Mouse (Mus musculus): ENCODE results near the gene Zcwpw1.
"Not testable (repeated sequence)": the region's sequence is repeated elsewhere in the genome, so short reads cannot be mapped to it uniquely, and the experiment has no call there.

Gene Zcwpw1

DNA sequence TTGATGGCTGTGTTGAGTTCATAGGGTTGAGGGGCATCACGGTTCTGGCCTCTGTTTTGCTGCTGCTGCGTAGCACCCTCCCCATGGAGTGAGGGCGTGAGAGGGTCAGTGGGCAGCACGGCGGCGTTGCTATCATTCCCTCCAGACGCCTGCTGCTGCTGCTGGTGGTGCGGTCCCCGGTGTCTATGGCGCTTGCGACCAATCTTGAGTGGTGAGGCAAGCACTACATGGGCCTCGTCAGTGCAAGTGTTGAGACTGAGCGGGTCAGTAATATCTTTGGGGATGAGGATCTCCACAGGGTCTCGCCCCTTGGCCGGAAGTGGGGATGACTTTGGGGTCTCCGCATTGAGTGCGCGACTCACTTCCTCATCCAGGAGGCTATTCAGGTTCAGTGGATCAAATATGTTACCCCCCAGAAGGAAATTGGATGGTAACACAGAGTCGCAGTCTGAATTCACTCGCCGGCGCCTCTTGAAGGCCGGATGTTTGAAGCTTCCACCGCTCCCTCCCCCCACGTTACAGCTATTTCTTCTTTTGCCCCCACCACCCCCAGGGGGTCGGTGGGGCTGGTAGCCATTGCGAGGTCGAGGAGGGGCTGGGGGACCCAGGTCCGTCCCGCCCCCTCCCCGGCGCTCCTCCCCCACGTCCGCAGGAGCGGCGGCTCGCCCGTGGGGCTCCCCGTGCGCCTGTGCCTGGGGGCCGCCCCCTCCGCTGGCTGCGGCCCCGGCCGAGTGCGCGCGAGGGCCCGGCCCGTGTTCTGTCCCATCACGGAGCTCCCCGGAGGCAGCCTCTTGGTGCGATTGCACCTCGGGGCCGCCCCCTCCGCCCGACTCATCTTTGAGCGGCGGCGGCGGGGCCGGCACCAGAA, 2.2 kb upstream of the Zcwpw1 start:
- peak; percentile 33 for DNase-seq (ENCODE audit: low spot score)

DNA sequence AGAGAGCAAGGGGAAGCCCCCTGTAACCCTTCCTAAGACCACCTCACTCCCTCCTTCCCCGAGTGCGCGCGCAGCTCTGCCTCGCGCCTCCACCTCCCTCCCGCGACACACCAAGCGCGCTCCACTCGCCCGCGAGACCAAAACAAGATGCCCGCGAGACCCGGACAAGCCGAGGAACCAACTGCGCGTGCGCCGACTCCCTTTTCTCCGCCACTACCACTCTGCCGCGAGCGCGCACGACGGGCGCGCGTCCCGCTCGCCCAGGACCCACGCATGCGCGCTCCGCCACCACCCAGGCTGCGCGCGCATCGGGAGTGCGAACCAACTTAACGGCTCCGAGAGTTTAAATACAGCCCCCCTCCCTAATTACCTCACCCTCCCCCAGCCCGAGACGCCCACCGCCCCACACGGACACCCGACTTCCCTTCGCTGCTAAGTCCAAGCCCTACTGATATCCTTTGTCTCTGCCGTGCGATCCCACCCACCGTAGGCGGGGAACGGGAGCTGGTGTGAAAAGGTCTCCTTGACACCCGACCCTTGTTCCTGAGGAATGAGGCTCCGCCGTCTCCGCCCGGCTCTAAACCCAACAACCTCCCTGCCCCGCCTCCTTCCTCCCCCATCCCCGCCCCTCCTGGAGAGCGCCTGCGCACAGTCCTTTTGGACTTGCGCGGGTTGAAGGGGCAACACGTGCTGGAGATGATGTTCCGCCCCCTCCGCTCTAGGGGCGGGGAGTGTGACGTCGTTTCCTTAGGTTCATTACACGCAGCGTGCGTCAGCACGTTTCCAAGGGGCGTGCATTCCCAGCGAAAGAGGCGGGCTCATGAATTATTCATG, 1.3 kb upstream of the Zcwpw1 start:
- peak; percentile 97 for DNase-seq (ENCODE audit: low spot score)

DNA sequence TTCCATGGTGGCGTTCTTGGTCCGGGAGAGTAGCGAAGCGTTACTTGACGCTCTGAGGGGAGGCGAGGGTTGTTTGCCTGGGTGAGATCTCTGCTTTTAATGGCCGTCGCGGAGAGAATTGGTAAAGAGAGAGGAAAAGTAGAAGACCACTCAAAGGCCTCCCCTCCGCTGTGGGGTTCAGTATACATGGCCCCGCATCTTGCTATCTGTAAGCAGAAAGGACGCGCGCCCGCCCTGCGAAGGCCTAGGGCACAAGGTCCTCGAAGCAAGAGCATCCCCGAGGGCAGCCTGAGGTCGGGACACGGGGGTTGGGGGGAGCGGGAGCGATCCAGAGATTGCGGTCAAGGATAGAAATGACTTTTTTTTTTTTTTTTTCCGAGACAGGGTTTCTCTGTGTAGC, 573 bp downstream of the Zcwpw1 start:
- no peak for DNase-seq (ENCODE audit: low spot score)

DNA sequence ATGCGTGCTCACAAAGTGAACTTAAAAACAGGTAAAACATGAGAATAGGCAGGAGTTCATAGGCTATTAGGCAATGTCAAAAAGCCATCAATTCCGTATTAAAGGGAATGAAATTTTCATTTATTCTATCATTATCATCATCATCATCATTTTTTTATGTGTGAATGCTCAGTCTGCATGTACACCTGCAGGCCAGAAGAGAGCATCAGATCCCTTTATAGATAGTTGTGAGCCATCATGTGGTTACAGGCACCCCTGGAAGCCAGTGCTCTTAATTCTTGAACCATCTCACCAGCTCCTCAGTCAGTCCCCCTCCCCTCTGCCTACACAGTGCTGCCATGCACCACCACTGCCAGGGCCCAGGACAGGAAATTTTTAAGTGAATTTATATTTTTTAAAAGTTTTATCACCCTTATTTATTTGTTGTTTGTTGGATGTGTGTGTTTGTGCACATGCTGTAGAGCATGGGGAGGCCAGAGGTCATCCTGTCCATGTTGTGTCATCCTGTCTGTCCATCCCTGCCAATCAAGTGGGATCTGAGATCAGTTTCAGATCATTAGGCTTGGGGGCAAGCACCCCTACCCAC, 1.4 kb downstream of the Zcwpw1 start:
- DNase-seq (ENCODE audit: low spot score): no peak

DNA sequence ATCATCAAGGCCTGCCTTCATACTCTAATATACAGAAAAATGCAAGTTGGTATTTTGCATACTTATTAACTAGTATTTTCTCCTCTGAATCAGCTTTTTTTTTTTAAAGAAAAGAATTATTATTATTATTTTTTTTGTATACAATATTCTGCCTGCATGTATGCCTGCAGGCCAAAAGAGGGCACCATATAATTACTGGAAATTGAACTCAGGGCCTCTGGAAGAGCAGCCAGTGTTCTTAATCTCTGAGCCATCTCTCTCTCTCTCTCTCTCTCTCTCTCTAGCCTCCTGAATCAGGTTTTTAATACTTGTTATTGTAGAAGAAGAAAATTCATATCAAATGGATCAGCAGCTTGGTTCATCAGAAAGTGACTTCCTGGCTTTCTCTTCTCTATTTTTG, 4.0 kb downstream of the Zcwpw1 start:
- DNase-seq (ENCODE audit: low spot score): no peak

DNA sequence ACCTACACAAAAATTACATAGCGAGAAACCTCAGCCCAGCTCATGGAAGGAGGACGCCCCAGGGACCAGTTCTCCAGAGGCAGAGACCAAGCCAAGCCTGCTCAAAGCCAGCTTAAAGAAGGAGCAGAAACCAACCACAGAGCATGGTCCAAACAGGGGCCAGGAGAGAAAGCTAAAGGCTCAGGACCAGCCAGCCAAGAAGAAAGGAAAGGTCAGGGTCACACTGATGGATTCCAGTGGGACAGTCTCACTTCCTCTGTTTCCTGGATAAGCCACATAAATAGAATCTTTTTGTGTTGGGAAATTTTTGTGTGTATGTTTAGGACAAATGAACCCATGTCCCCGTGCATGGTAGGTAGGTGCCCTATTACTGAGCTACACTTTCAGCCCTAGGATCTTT, 9.0 kb downstream of the Zcwpw1 start:
- DNase-seq (ENCODE audit: low spot score): no peak

DNA sequence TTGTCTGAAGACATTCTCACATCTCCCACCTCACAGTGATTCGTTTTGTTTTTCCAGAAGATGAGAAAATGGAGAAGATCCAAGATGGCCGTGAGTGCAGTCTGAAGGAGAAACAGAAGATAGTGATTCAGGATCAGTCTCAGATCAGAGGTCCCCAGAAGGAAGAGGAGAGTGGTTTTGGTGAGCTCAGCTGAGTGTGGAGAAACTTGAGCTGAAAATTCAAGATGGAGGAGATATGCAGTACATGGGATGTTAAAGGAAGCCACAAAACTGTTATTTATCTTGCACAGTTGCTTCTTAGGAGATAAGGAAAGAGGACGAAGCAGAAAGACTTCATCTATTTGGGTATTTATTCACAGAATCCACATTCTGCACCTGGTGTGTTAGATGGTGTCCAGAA, 13.3 kb downstream of the Zcwpw1 start:
- DNase-seq (ENCODE audit: low spot score): no peak

DNA sequence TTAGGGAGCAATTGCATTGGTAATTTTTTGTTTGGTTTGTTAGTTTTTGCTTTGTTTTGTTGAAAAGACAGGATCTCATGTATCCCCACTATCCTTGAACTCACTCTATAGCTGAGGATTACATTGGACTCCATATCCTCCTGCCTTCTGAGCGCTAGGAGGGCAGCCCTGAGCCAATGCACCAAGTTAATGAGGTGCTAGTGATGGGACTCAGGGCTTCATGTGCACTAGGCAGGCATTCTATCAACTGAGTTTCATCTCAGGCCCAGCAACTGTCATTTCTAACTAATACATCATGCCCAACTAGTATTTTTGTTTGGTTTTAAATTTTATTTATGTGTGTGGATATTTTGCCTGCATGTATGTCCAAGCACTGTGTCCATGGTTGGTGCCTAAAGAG, 18.6 kb downstream of the Zcwpw1 start:
- DNase-seq (ENCODE audit: low spot score): no peak

DNA sequence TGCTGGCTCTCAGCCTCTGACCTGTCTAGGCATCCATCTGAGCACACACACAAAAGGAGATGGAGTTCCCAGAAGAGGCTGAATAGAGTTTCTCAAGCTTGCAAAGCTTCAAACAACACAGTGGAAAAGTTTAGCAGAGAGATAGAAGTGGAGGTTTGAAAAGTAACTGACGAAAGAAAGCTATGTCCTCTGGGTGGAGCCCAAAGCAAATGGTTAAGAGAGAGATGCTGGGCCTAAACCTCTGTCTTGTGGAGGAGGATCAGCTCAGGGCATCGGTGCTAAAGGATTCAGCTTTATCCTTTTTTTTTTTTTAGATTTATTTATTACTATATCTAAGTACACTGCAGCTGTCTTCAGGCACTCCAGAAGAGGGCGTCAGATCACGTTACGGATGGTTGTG, 20.7 kb downstream of the Zcwpw1 start:
- DNase-seq (ENCODE audit: low spot score): no peak

DNA sequence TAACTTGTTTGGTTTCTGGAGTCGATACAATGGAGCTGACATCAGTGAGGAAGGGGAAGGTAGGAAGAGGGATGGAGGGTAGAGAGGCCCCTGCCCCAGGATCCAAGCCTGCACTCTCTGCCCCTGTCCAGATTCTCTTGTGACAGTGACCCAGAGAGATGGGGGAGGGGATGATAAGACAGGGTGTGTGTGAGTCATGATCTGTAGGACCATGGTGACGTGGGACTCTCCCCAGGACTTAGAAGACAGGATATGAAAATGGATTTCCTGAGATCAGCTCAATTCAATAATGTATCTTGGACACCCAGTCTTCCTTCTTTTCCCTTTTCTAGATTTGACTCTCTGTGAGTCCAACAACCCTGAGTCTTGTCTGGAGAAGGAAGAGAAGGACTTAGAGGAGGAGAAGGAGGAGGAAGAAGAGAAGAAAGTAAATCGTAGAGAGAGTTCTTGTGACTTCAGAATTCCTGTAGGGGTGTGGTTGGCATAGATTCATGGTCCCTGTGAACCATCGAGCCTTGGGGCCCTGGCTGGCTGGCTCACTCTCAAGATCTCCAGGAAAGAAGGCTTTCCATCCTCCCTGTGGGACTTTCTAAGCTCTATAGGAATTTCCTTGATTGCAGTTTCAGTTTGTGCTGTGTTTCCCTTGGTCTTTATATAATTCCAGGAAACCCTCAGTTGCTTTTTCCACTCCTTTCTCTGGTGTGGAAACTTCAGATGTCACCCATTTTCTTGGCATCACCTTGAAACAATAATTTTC, 30.0 kb downstream of the Zcwpw1 start:
- DNase-seq (ENCODE audit: low spot score): no peak

DNA sequence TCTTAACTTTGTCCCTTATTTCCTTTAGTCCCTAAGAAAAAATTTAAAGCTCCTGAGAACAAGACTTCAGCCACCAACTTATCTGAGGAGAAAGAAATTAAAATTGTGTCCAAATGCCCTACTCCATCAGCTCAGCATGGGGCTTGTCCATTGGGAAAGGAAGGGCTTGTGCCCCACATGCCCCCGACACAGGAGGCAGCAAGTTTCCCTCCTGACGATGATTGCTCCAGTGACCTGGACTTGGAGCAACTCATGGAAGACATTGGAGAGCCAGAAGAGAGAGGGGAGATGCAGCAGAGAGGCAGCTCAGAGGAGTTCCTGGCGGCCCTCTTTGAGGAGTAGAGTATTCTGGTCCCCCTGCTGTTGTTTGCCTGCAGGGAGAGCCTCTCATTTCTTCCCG, 34.5 kb downstream of the Zcwpw1 start:
- DNase-seq (ENCODE audit: low spot score): no peak

DNA sequence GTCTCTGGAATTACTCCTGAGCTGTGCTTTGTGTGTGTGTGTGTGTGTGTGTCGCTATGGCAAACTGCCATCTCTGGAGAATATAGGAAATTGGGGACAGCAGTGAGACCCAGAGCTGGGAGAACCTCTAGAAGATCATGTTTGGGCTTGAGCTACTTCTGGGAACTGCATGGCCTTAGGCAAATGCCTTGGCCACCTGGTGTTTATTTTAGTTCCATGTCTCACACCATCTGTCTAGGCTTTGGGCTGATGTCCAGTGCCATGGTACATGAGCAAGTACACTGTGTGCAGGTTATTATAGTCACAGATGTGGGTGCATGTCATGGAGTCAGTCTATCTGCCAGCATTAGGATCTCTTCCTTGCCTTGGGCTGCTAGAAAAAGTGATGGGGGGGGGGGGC, 35.0 kb downstream of the Zcwpw1 start:
- DNase-seq (ENCODE audit: low spot score): no peak

DNA sequence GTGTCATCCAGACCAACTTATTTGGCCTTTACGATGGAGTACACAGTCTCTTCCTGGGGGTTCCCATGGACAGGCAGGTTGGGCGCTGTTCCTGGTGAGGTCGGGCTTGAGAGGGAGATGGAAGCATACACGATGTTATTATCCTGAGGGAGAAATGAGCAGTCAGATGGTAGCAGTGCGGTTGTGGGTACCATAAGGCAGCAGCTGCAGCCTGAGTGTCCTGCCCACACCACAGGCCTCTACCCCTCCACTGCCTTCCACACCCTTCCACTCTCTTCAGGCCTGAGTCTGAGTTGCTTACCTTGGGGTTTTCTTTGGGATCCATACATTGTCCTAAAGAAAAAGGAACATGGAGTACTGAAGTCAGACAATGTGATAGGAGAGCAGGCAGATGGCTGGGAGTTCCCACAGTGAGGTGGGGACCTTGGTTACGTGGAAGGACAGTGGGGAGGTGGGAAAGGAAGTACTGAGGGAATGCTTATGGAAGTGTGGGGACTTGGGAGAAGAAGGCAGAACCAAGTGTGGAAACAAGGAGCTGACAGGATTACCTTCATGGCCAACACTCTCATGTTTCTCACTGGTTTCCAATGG, 36.0 kb downstream of the Zcwpw1 start:
- no peak for DNase-seq (ENCODE audit: low spot score)

DNA sequence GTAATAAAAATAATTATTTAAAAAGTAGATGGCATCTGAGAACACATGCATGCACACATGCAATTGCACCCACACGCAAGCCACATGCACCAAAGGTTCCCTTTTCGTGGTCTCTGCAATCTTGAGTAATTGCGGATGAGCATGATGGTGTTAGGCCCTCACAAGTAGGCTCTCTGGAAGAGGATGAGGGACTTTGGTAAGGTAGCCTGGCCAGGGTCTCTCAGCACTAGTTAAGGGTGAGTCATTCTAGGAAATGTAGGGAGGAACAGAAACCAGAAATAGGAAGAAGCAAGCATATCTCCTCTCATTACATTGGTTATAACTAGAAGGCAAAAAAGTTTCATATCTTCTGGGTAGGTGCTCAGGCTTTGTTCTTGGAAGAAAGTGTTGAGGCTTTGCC, 37.4 kb downstream of the Zcwpw1 start:
- DNase-seq (ENCODE audit: low spot score): no peak

DNA sequence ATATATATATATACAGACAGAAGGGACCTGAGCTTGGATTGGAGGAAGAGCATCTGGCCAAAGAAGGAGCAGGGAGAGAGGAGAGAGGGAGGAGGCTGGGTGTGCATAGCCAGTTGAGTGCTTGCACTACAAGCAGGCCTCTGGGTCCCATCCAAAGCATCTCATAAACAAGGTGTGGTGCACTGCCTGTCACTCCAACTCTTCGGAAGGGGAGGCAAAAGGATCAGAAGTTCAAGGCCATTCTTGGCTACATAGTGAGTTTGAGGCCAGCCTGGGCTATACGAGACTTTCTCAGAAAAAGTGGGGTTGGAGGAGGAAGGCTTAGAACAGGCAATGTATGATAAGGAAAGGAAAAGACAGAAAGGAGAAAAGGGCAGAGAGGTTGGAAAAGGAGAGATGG, 38.4 kb downstream of the Zcwpw1 start:
- no peak for DNase-seq (ENCODE audit: low spot score)

DNA sequence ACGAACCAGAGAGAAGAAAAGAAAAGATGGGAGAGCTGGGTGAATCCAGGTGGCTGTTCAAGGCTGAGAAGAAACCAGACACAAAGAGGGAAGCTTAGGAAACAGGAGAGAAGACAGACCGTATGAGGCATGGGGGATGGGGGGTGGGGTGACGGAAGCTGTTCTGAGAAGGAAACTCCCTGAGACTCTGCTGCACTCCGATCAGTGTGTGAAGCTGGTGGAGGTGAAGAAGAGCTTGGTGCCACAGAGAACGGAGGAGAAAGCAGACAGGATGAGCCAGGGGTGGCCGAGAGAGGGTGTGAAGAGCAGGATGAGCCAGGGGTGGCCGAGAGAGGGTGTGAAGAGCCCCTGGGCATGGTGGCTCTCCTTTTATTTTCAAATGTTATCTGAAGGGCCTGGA, 38.8 kb downstream of the Zcwpw1 start:
- DNase-seq (ENCODE audit: low spot score): no peak

DNA sequence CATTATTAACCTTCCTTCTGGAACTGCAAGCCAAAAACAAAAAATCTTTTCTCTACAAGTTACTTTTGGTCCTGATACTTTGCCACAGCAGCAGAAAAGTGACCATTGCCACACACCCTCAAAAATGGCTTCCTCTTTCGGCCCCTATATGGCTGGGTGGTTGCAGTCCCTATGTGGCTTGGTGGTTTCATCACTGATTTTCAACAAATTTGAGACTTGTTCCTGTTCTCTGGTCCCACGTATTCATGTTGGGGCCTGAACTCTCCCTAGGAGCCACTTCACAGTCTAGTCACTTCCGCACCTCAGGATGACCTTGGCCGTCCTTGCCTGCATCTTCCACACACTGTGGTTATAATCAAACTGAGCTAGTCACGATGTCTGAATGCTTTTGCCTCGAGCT, 41.1 kb downstream of the Zcwpw1 start:
- no peak for DNase-seq (ENCODE audit: low spot score)

DNA sequence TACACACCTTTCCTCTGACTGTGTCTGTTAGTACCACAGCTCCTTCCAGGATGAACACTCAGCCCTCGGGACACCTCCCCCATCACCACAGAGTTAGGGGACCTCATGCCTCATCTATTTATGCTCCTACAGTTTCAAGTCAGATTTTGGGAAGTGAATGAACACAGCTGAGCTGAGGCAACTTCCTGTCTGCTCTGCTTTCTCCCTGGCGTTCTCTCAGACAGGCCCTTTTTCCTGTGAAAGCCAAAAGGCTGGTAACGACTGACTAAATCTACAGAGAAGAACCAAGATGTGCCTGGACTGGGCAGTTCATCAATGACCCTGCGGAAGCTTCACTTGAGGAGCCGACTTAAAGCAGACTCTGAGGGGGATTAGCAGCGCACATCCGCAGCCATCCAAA, 42.6 kb downstream of the Zcwpw1 start:
- no peak for DNase-seq (ENCODE audit: low spot score)

DNA sequence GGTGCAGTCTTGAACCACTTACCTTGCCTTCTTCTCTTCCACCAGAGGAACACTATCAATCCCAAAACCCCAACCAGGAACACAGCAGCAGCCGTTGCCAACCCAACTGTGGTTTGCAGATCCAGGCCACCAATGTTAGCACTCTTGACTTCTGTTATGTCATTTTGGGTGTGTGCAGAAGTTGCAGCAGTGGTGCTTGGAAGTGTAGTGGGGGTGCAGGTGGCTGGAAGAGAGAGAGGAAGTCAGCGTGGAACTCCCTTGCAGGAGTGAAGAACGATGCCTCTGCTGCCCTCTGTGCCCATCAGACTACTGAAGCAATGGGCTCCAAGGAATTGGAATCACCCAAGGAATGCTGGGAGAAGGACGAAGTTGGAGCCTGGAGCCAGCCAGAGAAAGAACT, 43.5 kb downstream of the Zcwpw1 start:
- no peak for DNase-seq (ENCODE audit: low spot score)

DNA sequence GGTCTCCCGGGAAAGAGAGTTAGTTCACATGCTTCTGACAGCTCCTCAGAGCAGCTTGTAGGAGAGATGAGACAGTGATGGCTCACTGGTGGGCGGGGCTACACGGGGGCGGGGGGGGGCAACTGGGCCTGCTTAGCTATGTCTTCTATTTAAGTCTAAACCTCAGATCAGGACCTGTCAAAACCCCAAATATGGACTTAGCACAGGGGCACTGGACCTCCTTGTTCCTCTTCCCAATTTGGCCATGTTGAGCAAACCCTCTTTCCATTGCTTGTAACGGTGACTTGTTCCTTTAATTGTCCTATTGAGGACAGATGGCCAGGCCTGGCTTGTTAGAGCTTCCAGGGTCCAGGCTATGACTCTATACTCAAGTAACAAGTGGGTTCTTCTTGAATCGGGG, 43.9 kb downstream of the Zcwpw1 start:
- DNase-seq (ENCODE audit: low spot score): no peak

DNA sequence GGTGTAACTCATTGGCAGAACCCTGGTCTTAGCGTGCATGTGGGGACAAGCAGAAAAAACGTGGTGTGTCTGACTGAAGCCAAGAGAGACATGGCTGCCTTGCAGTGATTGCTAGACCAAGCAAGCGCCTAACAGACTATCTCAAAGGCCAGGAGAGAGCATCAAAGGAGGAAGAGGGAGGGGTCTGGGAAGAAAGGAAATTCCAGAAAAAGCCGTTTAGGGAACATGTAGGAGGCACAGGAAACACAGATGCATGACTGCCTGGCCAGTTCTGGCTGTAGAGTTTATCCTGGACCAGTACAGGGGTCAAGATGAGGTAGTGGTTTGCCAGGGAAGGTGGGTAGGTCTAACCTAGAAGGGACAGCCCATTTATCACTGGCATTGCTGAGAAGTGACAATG, 45.9 kb downstream of the Zcwpw1 start:
- DNase-seq (ENCODE audit: low spot score): no peak

DNA sequence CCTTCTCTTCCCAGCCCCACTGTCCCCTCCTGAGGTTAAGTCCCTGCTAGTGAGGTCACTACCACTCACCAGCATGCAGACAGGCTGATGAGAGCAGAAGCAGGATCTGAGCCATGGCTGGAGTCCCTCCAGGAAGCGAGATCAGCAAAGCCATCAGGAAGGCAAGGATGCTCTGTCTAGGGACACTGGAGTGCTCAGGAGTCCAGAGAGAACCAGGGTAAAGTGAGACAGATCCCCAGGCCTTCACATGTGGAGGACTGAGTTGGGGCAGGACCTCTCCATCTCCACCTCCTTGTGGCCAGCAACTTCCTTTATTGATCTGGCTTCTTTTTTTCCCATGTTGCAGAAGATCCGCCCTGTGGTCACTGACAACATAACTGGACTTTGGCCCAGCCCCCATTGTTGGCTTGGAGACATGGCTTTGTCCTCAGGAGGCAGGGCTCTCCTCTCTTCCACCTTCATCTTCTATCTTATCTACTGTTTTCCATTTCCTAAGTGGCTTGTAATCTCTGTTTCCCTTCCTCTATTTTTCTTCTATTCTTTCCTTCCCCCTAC, 48.4 kb downstream of the Zcwpw1 start, which contains the start of gene Pilra:
Gene Pilra (minus strand): TSS at position 316 of the 555 bp plus-strand sequence.
- not testable (repeated sequence) for DNase-seq (ENCODE audit: low spot score)

All from ovary, postnatal 14 days (tissue).